Mouse (Mus musculus) granulocyte monocyte progenitor cell, adult 5-6 weeks (primary cell): ENCODE results near the gene Esp6. TPM values are rescaled to one million over a fixed set of nuclear protein-coding genes. Genes with fewer than 3 reads are reported as not detected.
"Not testable (repeated sequence)": the region's sequence is repeated elsewhere in the genome, so short reads cannot be mapped to it uniquely, and the experiment has no call there.

Experiments
- ATAC-seq: replicated peaks from 2 replicates; pipeline ENCODE4 v1.8.0; 2016; ENCODE audit warnings: mild to moderate bottlenecking, moderate TSS enrichment, inconsistent platforms; ENCODE audit not compliant: poor library complexity, severe bottlenecking
- total RNA-seq, 2 experiments: library from RNA; stranded (forward) in 1 of 2; stranded (reverse) in 1 of 2; fragments of 200-712, 200-1000 nt in 1 of 2; fragments of >200 nt in 1 of 2; fragmentation: Nextera tagmentation in 1 of 2; gene quantifications; 2 replicates each; pipeline ENCODE4 v1.2.3; 2014 to 2017

Esp6 gene
- total RNA-seq (2014; fragmentation: Nextera tagmentation): not detected in 2 replicates
- not detected in 2 replicates for total RNA-seq (2017)

GRCm38 (mm10) chr17:40561207-40561606 is at the start of gene Esp6:
Esp6 (plus strand) TSS chr17:40561507.
- ATAC-seq: no peak

- no peak for ATAC-seq
Measured at GRCm38 (mm10) chr17:40519818-40520217, 41.5 kb upstream of the Esp6 start, which contains the start of gene Esp8. Esp8 (plus strand) TSS chr17:40520022.

DNA sequence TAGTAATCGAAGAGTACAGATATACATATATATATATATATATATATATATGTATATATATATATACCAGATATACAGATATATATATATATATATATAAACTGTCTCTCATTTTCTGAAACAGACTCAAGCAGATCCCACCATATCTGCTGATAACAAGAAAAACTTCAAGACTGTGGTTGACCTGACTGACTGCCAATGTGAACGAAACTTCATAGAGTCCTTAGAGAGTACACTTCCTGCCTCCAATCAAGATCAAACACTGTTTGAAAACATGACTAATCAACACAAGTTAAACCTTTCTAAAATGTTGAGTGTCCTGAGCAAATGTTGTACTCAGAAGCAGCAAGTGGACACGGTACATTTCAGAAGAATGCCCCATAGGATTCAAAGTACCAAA is 31.5 kb upstream of the Esp6 start:
- ATAC-seq: no peak

DNA sequence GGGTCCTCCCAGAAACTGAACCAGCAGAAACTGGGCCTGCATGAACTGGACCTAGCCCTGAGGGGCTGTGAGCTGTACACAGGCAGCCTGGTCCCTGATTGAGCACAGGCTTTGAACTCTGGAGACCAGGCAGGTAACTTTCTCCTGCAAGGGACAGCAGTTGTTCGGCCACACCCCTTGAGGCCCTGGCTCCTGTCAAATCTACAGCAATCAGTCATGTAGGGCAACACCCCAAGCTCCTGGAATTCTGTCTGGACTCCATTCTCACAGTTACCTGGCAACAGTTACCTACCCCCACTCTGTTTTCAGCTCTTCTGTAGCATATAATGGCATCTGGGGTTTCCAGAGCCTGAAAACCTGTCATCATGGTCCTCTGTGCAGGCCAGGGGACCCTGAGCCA is 30.2 kb upstream of the Esp6 start:
- no peak for ATAC-seq

DNA sequence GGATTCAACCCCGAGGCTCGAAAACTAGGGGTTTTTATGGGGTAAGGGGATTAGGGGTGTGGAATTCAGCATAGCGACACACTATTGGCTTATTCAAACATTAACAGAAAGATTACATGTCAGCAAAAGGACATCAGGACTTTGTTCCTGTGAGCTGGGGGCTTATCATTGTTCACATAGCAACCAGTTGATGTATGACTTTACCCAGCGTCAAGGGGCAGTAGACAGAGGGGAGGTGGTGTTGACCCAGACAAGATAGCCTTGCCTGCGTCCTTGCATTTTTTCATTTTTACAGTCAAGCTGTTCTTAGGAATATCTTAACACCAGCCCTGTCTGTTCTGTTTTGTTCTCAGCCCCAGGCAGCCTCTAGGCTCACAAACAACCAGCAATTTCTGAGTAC is 14.3 kb upstream of the Esp6 start:
- not testable (repeated sequence) for ATAC-seq

- no peak for ATAC-seq
Measured at GRCm38 (mm10) chr17:40553470-40553869, 7.8 kb upstream of the Esp6 start.

- not testable (repeated sequence) for ATAC-seq
Measured at GRCm38 (mm10) chr17:40583906-40584305, 22.6 kb downstream of the Esp6 start.

GRCm38 (mm10) chr17:40591297-40591696 is 30.0 kb downstream of the Esp6 start:
- ATAC-seq: no peak

GRCm38 (mm10) chr17:40598294-40598693 is 37.0 kb downstream of the Esp6 start, which contains the start of gene Esp4:
Esp4 (plus strand) TSS chr17:40598594.
- no peak for ATAC-seq

Other genes starting within 250 kb of the Esp6 start
- gene Crisp1, start 242.3 kb upstream of the Esp6 start, total RNA-seq (2014; fragmentation: Nextera tagmentation): not detected in 2 replicates
- not detected in 2 replicates for gene Crisp1, start 242.3 kb upstream of the Esp6 start, total RNA-seq (2017)
- gene Esp8, start 41.5 kb upstream of the Esp6 start, total RNA-seq (2014; fragmentation: Nextera tagmentation): not detected in 2 replicates
- gene Esp8, start 41.5 kb upstream of the Esp6 start, total RNA-seq (2017): not detected in 2 replicates
- gene Esp4, start 37.1 kb downstream of the Esp6 start, total RNA-seq (2014; fragmentation: Nextera tagmentation): not detected in 2 replicates
- not detected in 2 replicates for gene Esp4, start 37.1 kb downstream of the Esp6 start, total RNA-seq (2017)
- gene Esp3, start 70.6 kb downstream of the Esp6 start, total RNA-seq (2014; fragmentation: Nextera tagmentation): not detected in 2 replicates
- gene Esp3, start 70.6 kb downstream of the Esp6 start, total RNA-seq (2017): not detected in 2 replicates
- gene Esp1, start 165.6 kb downstream of the Esp6 start, total RNA-seq (2014; fragmentation: Nextera tagmentation): not detected in 2 replicates
- not detected in 2 replicates for gene Esp1, start 165.6 kb downstream of the Esp6 start, total RNA-seq (2017)
- not detected in 2 replicates for gene Crisp2, start 245.5 kb downstream of the Esp6 start, total RNA-seq (2014; fragmentation: Nextera tagmentation)
- 0.88 TPM in 1 of 2 replicates, not detected in the other for gene Crisp2, start 245.5 kb downstream of the Esp6 start, total RNA-seq (2017)
- gene Rhag, start 249.6 kb downstream of the Esp6 start, total RNA-seq (2014; fragmentation: Nextera tagmentation): 0.19 TPM in 1 of 2 replicates, not detected in the other
- gene Rhag, start 249.6 kb downstream of the Esp6 start, total RNA-seq (2017): 0.17 TPM in 1 of 2 replicates, not detected in the other